Mouse (Mus musculus): ENCODE data around the gene Rps6kb2. TPM values are rescaled to one million over a fixed set of nuclear protein-coding genes. Genes with fewer than 3 reads are reported as not detected.
"Not testable (repeated sequence)": the region's sequence is repeated elsewhere in the genome, so short reads cannot be mapped to it uniquely, and the experiment has no call there.

Rps6kb2 gene
- polyA plus RNA-seq, 1 experiment from 2014 or later, result 59.7 TPM

DNA sequence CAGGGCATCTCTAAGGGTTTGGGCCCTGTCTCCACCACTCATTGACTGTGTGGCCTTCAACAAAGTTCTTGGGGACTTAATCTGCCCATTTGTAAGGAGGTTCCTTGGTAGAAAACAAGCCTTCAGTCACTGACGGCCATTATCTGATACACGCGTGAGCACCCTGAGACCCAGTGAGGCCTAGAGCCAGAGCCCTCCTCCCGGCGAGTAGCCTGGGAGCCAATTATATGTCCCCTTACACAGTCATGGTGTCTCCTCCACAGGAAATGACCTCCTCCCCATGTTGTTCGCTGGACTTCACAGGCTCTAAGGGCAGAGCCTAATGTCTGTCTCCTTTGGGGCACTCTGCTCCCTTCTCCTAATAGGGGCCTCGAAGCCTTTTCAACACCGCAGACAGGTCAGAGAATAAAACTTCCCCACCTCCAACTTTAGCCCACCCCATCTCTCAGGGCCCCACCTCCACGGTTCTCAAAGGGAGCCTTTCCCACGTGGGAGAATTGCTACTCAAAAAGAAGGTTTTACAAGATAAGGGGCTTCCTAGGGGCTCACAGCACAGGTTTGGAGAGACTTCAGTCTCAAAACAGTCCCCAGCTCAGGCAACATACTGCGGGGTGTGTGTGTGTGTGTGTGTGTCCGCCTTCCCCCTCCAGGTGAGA, 16.7 kb downstream of the Rps6kb2 start:
- no peak overlapping the region for H3K4me3 ChIP-seq
- peaks cover 17% of the 10 kb centered on the region for H3K4me1 ChIP-seq
- H3K9ac ChIP-seq, result no peak overlapping the region
- no peaks in the 10 kb centered on the region for H3K27me3 ChIP-seq
- no peak for ATAC-seq (ENCODE audit: insufficient number of reproducible peaks, insufficient read depth, low FRiP score, low TSS enrichment)
- H3K27ac ChIP-seq, result no peak overlapping the region; the same call in 1 of the 2 replicates
- peaks cover 18% of the 10 kb centered on the region for H3K36me3 ChIP-seq
- 0 out of 2 replicates have a peak, but pooled peaks cover 4% of the 10 kb centered on the region for H3K9me3 ChIP-seq
- 68% methylated on average over 12 of the region's 12 CpGs for WGBS
- H3K4me2 ChIP-seq (replicated peaks), result no peak overlapping the region

DNA sequence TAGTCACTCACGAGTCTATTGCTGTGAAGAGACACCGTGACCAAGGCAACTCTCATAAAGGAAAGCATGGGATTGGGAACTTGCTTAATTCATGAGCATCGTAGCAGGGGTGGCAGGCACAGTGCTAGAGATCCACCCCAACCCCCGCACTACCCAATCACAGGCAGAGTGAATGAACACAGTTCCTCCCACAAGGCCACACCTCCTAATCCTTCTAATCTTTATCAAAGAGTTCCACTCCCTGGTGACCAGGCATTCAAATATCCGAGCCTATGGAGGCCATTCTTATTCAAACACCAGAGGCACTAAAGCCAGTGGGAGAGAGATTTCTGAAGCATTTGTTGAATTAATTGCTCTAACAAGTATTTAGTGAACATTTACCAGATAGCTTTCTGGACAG, 17.2 kb downstream of the Rps6kb2 start:
- Histone ChIP-seq H3K4me3 (no peak overlapping the region), H3K9me3 (0 out of 2 replicates have a peak, but pooled peaks cover 4% of the 10 kb centered on the region), H3K4me1 (peaks cover 17% of the 10 kb centered on the region), H3K27me3 (no peaks in the 10 kb centered on the region), H3K9ac (no peak overlapping the region), H3K4me2 (replicated peaks) (no peak overlapping the region), H3K27ac (no peak overlapping the region), H3K36me3 (peaks cover 12% of the 10 kb centered on the region)
- WGBS, result 88% methylated on average over 5 of the region's 5 CpGs
- no peak for ATAC-seq (ENCODE audit: insufficient number of reproducible peaks, insufficient read depth, low FRiP score, low TSS enrichment)

DNA sequence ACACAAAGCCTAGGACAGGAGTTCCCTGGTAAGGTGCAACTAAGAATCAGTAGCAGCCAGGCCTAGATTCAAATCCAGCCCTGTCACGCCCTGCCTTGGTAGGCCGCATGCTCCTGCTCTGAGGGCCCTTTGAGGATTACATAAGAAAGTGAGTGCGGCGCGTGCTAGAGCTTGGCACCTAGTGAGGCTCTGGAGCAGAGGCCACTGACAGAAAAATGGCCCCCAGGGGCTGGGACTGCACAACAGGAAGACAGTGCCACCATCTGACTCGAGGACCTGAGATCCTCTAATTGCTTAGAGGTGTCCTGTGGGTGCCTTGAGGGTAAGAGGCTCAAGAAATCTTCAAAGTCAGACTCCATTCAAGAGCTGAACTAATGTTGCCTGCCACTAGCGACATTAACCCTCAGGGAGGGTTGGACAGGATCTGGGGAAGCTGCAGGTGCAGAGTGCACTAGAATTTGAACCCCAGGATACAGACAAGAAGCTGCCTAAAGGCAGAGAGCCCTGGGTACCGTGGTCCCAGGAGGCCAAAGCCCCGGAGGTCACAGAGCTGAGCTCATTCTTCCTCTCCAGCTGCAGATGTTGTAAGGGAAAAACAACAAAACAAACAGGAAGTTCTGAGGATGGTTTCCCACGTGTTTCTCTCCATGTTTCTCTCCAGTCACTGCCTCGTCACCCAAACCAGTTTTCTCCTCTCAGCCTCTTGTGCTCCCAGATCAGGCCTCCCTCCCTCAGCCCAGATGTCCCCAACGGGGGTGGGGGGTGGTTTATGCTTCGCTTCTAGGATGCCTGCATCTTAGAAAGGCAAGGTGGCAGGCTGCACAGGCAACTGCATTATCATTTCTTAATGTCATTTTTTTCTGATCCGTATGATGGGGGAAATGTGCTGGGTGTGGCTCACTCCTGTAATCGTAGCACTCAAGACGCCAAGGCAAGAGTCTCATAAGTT, 18.3 kb downstream of the Rps6kb2 start:
- Histone ChIP-seq H3K36me3 (peaks cover 1% of the 10 kb centered on the region; the same call in 1 of the 2 replicates), H3K4me2 (replicated peaks) (no peak overlapping the region), H3K4me1 (peaks cover 17% of the 10 kb centered on the region), H3K4me3 (no peak overlapping the region), H3K9me3 (0 out of 2 replicates have a peak, but pooled peaks cover 4% of the 10 kb centered on the region), H3K27ac (no peak overlapping the region), H3K27me3 (no peaks in the 10 kb centered on the region), H3K9ac (no peak overlapping the region)
- no peak for ATAC-seq (ENCODE audit: insufficient number of reproducible peaks, insufficient read depth, low FRiP score, low TSS enrichment)
- 77% methylated on average over 16 of the region's 16 CpGs for WGBS

DNA sequence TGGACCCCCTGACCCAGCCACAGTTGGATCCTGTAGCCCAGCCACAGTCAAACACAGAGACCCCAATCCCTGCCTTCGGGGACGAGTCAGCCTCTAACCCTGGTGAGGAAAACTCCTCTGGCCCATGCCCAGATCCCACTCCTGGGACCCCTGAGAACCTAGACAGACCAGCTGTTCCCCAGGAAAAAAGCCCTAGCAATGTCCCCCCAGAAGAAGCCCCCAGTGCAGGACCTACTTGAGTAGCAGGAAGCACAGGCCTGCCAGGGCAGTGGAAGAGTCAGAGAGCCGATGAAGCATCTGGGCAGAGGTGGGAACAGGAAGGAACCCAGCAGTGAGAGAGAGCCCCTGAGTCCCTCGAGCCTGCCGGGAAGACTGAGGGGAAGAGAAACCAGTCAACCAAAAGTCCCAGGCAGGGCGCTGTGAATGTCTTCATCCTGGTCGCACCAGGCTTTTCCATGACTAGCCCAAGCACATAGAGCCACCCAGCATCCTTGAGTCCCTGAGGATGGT, 19.3 kb downstream of the Rps6kb2 start, which contains the start of gene Cabp4:
Cabp4 (minus strand) TSS at position 275 of the 510 bp plus-strand sequence.
- Histone ChIP-seq H3K36me3 (no peaks in the 10 kb centered on the region), H3K27ac (no peak within 1 kb of the TSS), H3K9me3 (0 out of 2 replicates have a peak, but pooled peaks cover 4% of the 10 kb centered on the region), H3K27me3 (no peaks in the 10 kb centered on the region), H3K9ac (no peak within 1 kb of the TSS), H3K4me2 (replicated peaks) (no peak within 1 kb of the TSS), H3K4me3 (no peak within 1 kb of the TSS), H3K4me1 (peaks cover 7% of the 10 kb centered on the region)
- 85% methylated on average over 7 of the region's 7 CpGs for WGBS
- ATAC-seq (ENCODE audit: insufficient number of reproducible peaks, insufficient read depth, low FRiP score, low TSS enrichment), result no peak

DNA sequence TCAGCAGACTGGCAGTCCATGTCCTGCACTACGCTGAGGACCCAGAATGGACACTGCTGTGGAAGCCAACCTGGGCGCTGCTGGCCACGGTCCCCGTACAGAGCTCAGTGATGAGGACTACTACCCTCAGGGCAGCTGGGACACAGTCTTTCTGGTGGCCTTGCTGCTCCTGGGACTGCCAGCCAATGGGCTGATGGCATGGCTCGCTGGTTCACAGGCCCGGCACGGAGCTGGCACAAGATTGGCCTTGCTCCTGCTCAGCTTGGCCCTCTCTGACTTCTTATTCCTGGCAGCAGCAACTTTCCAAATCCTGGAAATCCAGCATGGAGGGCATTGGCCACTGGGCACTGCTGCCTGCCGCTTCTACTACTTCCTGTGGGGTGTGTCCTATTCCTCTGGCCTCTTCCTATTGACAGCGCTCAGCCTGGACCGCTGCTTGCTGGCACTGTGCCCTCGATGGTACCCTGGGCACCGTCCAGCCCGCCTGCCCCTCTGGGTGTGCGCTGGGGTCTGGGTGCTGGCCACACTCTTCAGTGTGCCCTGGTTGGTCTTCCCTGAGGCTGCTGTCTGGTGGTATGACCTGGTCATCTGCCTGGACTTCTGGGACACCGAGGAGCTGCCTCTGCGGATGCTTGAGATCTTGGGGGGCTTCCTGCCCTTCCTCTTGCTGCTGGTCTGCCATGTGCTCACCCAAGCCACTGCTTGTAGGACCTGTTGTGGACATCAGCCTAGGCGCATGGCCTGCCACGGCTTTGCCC, 20.6 kb downstream of the Rps6kb2 start:
- ATAC-seq (ENCODE audit: insufficient number of reproducible peaks, insufficient read depth, low FRiP score, low TSS enrichment), result no peak
- Histone ChIP-seq H3K4me1 (peaks cover under 1% of the 10 kb centered on the region; the same call in 1 of the 2 replicates), H3K4me2 (replicated peaks) (no peak overlapping the region), H3K27me3 (no peaks in the 10 kb centered on the region), H3K36me3 (no peaks in the 10 kb centered on the region), H3K9me3 (0 out of 2 replicates have a peak, but pooled peaks cover 4% of the 10 kb centered on the region), H3K4me3 (no peak overlapping the region), H3K9ac (no peak overlapping the region), H3K27ac (no peak overlapping the region)
- 92% methylated on average over 18 of the region's 18 CpGs for WGBS

DNA sequence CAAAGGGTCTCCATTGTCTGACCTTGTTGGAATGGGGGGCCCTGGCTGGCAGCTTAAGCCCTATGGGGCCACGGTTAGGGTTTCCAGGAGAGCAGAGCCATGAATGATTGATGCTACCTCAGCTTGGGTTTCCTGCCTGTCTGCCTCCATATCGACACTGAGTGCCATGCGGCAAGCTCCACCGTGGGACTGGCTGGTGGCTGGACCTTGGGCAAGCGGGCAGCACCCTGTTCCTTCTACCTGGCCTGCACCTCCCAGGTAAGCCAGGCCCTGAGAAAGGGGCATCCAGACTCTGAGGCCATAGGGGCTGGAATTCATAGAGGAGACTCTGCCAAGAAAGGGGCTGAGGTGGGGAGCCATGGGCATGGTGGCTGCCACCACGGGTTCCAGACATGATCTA, 23.0 kb downstream of the Rps6kb2 start:
- no peaks in the 10 kb centered on the region for H3K36me3 ChIP-seq
- H3K4me2 ChIP-seq (replicated peaks), result no peak overlapping the region
- H3K9me3 ChIP-seq, result no peaks in the 10 kb centered on the region
- H3K27ac ChIP-seq, result no peak overlapping the region
- no peak overlapping the region for H3K4me3 ChIP-seq
- no peak for ATAC-seq (ENCODE audit: insufficient number of reproducible peaks, insufficient read depth, low FRiP score, low TSS enrichment)
- no peaks in the 10 kb centered on the region for H3K4me1 ChIP-seq
- WGBS, result 75% methylated on average over 6 of the region's 6 CpGs
- H3K27me3 ChIP-seq, result no peaks in the 10 kb centered on the region
- H3K9ac ChIP-seq, result no peak overlapping the region

DNA sequence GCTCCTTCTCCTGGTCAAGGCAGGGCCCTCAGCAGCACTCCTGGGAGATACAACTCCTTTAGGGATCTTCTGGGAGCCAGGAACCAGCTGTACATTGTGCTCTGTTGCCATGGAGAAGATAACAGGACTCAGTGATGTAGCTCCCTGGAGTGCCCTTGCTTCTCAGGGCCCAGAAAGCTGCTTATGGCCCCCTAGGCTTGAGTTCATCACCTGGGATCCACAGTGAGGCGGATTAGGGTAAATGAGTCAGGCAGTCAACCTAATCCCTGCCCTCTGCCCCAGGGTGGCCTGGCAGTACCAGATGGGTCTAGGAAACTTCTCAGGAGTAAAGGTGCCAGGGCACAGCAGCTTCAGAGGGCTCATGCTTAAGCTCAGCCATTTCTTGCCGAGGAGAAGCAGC, 23.7 kb downstream of the Rps6kb2 start, which contains the start of gene Gpr152:
Gpr152 (plus strand) TSS at position 342 of the 400 bp plus-strand sequence.
- Histone ChIP-seq H3K4me2 (replicated peaks) (no peak within 1 kb of the TSS), H3K4me1 (no peaks in the 10 kb centered on the region), H3K36me3 (no peaks in the 10 kb centered on the region), H3K27ac (no peak within 1 kb of the TSS), H3K27me3 (no peaks in the 10 kb centered on the region), H3K4me3 (no peak within 1 kb of the TSS), H3K9ac (no peak within 1 kb of the TSS), H3K9me3 (no peaks in the 10 kb centered on the region)
- 73% methylated on average over 2 of the region's 2 CpGs for WGBS
- ATAC-seq (ENCODE audit: insufficient number of reproducible peaks, insufficient read depth, low FRiP score, low TSS enrichment), result no peak

DNA sequence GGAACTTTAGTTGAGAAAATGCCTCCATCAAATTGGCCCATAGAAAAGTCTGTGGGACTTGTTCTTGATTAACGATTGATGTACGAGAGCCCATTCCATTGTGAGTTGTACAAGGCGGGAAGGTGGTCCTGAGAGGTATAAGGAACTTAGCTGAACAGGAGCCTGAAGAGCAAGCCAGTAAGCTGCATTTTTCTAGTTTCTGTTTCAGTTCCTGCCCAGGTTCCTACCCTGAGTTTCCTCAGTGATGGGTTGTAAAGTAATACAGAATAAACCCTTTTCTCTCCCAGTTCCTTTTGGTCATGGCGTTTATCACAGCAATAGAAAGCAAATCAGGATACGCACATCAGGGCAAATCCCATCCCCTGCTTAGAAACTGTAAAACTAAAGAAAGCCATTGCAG, 25.2 kb downstream of the Rps6kb2 start:
- Histone ChIP-seq H3K36me3 (peaks cover 5% of the 10 kb centered on the region; the same call in 1 of the 2 replicates), H3K27ac (no peak overlapping the region), H3K9me3 (no peaks in the 10 kb centered on the region), H3K9ac (no peak overlapping the region), H3K27me3 (no peaks in the 10 kb centered on the region), H3K4me2 (replicated peaks) (no peak overlapping the region), H3K4me1 (no peaks in the 10 kb centered on the region), H3K4me3 (no peak overlapping the region)
- 81% methylated on average over 5 of the region's 5 CpGs for WGBS
- ATAC-seq (ENCODE audit: insufficient number of reproducible peaks, insufficient read depth, low FRiP score, low TSS enrichment), result no peak

DNA sequence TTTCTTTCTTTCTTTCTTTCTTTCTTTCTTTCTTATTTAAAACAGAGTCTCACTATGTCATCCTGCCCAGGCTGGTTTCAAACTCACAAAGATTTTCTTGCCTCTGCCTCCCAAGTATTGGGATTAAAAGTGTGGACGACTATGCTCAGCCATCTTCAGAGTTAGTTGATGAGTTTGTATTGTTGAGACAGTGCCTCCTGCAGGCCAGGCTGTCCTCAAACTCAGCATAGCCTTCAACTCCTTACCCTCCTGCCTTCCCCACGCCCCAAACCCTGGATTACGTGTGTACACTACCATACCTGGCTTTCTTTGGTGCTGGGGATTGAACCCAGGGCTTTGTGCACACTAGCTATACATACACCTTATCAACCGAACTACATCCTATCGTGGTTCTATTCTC, 26.7 kb downstream of the Rps6kb2 start:
- Histone ChIP-seq H3K9ac (no peak overlapping the region), H3K4me3 (no peak overlapping the region), H3K9me3 (no peaks in the 10 kb centered on the region), H3K4me2 (replicated peaks) (no peak overlapping the region), H3K4me1 (no peaks in the 10 kb centered on the region), H3K27ac (no peak overlapping the region), H3K36me3 (peaks cover 18% of the 10 kb centered on the region), H3K27me3 (no peaks in the 10 kb centered on the region)
- no peak for ATAC-seq (ENCODE audit: insufficient number of reproducible peaks, insufficient read depth, low FRiP score, low TSS enrichment)
- WGBS, result 75% methylated on average over 5 of the region's 5 CpGs

DNA sequence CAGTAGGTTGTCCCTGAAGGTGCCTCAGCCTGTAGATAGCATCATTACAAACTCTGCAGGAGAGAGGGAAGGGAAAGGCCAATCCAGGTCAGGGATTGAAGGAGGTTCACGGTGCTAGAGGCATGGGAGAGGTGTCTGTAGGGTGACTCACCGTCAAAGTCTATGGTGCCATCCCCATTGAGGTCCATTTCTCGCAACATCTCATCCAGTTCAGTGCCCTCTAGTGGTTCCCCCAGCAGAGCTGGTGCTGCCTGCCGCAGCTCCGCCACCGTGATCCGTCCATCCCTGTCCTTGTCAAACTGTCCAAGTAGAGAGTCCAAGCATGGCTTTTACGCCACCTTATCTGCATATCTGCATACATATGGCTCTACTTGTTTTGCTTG, 27.2 kb downstream of the Rps6kb2 start:
- ATAC-seq (ENCODE audit: insufficient number of reproducible peaks, insufficient read depth, low FRiP score, low TSS enrichment); H3K27ac ChIP-seq; H3K4me1 ChIP-seq; H3K4me2 ChIP-seq (replicated peaks); H3K9me3 ChIP-seq; H3K9ac ChIP-seq; H3K4me3 ChIP-seq; H3K27me3 ChIP-seq: not testable (repeated sequence)
- WGBS, result 27% methylated on average over 8 of the region's 8 CpGs
- H3K36me3 ChIP-seq, result peaks cover 23% of the 10 kb centered on the region
